Mouse (Mus musculus) cerebellum, adult 11-12 months (tissue): ENCODE data around the gene Hist1h1a.

Experiments
- DNase-seq: peaks from one replicate; pipeline ENCODE4 v3.0.0; 2022

Gene Hist1h1a

DNA sequence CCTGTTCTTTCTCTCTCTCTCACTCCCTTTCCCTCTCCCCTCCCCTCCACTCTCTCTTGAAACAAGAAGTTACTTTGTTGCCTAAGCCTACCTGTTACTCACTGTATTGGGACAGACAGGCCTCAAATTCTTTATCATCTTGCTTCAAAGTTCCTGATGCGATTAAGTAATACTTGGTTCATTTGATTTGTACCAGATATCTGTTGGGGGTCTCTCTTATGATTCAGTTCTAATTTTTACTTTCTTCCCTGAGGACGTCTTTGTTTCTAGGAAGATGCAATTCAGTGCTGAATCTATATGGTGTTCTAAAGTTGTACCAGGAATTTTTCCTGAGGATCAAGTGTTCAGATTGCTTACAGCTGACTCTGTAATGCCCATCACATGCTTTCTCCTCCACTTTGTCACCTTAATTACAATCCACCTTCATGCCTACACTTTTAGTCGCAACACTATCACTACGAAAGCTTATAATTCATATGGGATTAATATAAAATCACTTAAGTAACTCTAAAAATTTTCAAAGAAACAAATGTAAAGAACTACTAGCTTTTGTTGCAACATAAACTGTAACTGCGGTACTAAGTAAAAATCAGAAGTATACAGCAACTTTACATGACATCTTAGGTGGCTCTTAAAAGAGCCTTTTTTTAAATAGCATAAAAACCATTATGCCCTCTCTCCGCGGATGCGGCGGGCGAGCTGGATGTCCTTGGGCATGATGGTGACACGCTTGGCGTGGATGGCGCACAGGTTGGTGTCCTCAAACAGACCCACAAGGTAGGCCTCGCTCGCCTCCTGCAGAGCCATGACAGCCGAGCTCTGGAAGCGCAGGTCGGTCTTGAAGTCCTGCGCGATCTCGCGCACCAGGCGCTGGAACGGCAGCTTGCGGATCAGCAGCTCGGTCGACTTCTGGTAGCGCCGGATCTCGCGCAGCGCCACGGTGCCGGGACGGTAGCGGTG, 18.8 kb upstream of the Hist1h1a start:
- peak; percentile 35 for DNase-seq

DNA sequence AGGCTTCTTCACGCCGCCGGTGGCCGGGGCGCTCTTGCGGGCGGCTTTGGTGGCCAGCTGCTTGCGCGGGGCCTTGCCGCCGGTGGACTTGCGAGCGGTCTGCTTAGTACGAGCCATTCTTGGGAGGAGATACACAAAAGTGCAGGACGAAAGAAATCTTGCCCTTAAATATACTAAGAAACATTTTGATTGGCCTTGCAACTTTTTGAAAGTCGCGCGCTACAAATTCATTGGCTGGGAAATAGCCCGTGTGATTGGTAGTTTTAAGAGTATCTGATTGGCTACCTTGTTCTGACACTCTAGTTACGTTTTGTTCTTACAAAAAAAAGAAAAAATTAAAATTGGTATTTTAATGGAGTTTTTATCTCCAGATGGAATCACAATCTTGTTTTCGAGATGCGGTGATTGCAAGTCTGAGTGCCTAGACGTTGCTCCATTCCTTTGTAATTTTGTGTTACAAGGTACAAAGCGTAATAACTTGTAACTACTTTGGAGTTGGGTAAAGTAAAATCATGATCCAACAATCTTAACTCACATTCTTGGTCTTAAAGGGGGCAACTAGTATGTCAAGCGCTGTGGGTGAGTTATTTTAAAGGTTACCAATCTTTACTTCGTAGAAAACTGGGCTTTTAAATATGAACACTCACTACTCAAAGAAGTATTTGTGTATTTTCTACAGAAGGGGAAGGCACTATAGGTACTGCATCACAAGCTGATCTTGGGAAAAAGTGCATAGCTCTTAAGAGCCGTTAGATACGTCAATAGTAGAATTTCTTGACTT, 17.9 kb upstream of the Hist1h1a start, which contains the start of gene Hist1h3c:
TSS of gene Hist1h3c (minus strand) at position 222 of the 781 bp plus-strand sequence.
- DNase-seq, result peak; percentile 71

DNA sequence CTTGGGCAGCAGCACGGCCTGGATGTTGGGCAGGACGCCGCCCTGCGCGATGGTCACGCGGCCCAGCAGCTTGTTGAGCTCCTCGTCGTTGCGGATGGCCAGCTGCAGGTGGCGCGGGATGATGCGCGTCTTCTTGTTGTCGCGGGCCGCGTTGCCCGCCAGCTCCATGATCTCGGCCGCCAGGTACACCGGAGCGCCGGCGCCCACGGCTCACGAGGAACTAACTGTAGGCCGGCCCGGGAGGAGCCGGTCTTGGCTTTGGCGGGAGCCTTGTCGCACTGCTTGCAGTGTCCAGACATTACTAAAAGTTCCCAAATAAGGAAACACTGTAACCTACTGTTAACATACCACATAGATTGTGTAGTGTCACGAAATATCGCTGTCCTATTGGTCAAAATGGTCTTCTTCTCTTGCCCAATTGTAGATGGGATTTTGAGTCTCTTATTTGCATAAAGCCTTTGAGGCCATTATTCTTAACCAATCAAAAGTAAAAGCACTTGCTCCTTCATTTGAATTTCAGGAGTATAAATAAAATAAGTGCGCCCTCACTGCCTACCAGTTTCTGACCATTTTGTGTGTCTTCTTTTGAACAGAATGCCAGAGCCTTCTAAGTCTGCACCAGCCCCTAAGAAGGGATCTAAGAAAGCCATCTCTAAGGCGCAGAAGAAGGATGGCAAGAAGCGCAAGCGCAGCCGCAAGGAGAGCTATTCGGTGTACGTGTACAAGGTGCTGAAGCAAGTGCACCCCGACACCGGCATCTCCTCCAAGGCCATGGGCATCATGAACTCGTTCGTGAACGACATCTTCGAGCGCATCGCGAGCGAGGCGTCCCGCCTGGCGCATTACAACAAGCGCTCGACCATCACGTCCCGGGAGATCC, 17.0 kb upstream of the Hist1h1a start, which contains the start of gene Hist1h2bb:
TSS of gene Hist1h2bb (plus strand) at position 534 of the 880 bp plus-strand sequence.
- peak; percentile 81 for DNase-seq

DNA sequence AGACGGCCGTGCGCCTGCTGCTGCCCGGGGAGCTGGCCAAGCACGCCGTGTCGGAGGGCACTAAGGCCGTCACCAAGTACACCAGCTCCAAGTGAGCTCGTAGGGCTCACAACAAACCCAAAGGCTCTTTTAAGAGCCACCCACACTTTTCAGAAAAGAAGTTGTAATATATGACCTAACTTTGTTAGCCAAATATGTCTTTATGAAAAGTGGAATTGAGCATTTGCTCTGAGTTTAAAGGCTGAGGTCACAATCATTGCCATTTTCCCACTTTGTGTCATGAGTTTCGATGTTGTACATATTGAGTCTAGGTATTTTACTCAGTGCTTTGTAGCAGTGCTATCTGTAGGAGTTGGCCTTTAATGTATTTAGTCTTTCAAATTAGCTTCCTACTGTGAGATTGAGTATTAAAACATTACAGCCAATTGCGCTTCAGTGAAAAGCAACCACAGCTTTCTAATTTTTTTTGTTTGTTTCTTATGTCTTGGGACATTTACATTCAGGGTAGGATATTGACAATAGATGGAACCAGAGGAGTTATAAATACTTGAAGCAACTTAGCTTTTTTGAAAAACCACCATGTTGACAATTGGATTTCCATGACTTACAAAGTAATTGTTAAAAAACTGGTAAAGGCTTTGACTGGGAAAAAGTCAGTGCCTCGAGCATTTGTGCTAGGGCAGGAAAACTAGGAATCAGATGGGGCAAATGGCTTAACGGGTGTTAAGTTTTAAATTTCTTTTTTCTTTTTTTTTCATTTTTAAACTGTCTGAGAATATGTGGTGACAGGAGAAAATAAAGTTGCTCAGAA, 16.2 kb upstream of the Hist1h1a start:
- no peak for DNase-seq

DNA sequence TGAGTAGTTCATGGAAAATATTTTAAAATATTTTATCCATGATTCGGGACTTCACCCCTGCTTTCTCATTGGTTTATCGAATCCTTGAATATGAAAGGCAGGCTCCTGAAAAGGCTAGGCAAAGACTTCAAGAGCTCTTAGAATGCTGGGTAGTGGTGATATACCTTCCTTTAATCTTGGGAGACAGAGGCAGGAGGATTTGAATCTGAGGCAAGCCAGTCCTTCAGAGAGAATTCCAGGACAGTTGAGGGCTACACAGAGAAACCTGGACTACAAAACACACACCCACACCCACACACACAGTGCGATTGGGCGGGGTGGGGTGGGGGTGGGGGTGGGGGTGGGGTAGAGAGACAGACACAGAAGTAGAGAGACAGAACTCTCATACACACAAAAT, 15.6 kb upstream of the Hist1h1a start:
- DNase-seq, result no peak

DNA sequence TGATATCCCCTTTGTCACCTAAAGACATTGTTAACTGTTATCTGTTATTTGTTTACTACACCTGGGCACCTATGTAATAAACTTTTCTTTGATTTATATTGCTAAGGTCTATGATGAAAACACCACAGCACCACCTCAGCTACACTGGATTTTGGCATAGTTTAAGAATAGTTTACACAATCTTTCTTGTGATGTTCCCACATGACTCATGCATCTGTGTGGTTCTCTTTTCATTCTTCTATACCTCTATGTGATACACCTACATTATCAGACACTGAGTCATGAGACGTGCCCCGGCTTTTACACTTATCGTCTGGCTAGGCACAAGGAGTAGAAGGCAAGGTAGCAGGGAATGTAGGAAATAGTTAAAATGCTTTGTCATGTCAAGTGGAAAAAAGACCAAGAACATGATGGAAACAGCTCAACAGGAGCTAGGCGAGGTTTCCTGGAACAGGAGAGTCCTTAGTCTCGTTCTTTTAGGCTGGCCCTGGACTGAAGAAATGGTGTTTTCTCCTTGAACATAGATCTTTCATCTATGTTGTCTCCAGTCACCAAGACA, 13.8 kb upstream of the Hist1h1a start:
- DNase-seq, result no peak

DNA sequence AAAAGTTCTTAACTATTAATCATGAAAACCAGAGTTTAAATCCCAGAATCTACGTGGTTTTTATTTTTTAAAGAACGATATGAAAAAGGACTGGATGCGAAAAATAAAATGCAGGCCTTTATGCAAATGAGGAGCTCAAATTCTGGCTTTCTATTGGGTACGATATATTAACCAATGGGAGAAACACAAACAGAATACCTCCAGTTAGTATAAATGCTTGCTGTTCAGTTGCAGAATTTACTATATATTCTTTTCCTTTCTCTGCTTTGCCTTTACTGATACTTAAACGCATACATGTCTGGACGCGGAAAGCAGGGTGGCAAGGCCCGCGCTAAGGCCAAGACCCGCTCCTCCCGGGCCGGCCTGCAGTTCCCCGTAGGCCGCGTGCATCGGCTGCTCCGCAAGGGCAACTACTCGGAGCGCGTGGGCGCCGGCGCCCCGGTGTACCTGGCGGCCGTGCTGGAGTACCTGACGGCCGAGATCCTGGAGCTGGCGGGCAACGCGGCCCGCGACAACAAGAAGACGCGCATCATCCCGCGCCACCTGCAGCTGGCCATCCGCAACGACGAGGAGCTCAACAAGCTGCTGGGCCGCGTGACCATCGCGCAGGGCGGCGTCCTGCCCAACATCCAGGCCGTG, 12.5 kb upstream of the Hist1h1a start, which contains the start of gene Hist1h2ab:
TSS of gene Hist1h2ab (plus strand) at position 288 of the 639 bp plus-strand sequence.
- DNase-seq, result peak; percentile 46

DNA sequence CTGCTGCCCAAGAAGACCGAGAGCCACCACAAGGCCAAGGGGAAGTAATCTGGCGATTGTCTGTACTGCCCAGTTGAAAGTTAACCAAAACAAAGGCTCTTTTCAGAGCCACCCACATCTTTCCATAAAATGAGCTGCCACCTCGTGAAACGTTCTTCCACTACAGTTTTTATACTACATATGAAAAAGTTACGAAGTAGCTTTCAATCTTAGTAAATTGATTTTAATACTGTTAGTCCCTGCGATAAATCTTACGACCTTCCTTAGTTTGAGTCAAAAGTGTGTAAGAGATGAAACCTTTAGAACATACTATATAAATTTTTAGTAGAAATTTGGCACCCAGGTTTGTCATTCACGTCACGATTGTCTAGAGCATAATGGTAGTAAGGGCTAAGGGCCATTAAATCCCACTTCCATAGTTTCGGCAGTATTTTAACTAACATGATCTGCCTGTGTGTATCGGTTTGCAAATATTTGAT, 11.9 kb upstream of the Hist1h1a start:
- DNase-seq, result no peak

DNA sequence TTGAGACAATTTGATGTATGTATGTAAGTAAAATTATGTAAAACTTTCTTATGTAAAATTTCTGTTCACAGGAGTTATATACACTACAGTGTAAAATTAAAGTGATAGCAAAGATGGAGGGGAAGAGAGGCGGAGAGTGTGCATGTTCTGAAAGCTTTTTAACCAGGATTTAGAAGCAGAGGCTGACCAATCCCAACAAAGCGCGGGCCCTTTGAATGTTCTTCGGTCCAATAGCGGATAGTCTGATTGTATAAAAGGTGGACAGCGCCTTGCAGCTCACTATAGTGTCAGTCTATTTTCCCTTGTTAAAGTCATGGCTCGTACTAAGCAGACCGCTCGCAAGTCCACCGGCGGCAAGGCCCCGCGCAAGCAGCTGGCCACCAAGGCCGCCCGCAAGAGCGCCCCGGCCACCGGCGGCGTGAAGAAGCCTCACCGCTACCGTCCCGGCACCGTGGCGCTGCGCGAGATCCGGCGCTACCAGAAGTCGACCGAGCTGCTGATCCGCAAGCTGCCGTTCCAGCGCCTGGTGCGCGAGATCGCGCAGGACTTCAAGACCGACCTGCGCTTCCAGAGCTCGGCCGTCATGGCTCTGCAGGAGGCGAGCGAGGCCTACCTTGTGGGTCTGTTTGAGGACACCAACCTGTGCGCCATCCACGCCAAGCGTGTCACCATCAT, 11.3 kb upstream of the Hist1h1a start, which contains the start of gene Hist1h3b:
TSS of gene Hist1h3b (plus strand) at position 201 of the 675 bp plus-strand sequence.
- peak; percentile 70 for DNase-seq

DNA sequence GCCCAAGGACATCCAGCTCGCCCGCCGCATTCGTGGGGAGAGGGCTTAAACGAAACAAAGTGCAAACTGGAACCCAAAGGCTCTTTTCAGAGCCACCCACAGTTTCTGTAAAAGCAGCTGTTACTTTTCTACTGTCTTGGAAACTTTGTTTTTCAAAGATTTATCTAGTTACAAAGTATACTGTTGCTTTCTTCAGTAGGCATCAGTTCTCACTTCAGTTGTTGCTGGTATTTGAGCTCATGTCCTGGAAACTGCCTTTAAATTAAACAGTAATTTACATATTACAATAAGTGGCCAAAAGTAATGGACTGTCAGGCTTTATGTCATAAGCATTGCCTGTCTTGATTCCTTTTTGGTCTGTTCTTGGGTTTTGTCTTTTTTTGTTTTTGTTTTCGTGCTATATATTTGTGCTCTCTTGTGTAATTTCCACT, 10.7 kb upstream of the Hist1h1a start:
- DNase-seq, result no peak

DNA sequence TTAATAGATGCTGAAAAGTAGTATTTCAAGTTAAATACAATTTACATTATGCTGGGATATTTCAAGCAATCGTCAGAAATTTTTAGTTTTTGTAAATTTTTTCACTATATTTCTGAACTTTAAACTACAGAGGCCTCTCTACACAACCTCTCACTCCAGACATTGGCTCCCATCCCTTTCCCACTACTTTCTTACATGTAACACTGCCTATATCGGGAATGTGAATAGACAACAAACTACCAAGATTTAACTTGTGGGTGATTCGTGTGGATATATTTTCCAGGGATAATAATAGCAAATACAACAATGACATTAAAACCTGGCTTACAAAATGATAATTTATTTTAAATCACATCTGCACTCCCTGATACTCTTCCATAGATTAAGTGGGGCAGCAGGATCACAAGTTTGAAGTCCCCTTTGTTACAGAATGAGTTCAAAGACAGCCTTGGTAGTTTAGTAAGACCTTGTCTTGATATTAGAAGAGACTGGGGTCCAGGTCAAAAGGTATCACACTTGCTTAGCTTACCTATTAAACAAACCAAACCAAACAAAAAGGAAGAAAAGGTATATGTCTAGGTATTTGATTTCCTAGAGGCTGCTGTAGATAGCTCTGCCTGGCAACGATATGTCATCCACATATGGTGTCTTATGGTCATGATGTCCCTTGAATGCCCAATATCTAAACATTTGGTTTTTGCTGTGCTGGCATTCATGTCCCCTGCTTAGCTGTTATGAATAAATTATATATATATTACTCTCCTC, 10.0 kb upstream of the Hist1h1a start:
- DNase-seq, result no peak

DNA sequence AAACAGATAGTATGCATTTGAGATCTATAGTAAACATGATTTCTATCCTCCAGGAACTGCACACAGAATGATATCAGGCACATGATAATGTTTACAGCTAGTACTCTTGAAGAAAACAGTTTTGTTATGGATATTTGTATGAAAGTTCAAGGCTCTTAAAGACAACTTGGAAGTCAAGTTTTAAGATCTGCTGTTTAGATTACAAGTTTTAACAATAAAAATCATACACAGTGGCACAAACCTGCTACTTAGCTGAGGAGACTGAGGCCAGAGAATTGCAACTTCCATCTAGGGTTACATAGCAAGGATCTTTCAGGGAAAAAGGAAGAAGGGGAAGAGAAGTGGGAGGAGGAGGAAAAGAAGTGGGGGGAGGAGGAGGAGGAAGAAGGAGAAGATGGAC, 8.5 kb upstream of the Hist1h1a start:
- DNase-seq, result no peak

DNA sequence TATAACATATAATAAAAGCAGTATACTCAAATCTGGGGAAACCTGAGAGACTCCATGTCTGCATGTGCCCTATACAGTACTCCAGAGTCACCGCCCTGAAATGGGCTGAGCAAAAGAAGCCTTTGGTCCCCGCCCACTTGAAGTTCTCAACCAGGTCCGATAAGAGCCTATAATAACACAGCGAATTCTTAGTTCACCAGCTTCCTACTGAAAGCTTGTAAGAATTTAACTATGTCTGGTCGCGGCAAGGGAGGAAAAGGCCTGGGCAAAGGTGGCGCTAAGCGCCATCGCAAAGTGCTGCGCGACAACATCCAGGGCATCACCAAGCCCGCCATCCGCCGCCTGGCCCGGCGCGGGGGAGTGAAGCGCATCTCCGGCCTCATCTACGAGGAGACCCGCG, 6.7 kb upstream of the Hist1h1a start, which contains the start of gene Hist1h4b:
TSS of gene Hist1h4b (plus strand) at position 224 of the 400 bp plus-strand sequence.
- DNase-seq, result peak; percentile 89

DNA sequence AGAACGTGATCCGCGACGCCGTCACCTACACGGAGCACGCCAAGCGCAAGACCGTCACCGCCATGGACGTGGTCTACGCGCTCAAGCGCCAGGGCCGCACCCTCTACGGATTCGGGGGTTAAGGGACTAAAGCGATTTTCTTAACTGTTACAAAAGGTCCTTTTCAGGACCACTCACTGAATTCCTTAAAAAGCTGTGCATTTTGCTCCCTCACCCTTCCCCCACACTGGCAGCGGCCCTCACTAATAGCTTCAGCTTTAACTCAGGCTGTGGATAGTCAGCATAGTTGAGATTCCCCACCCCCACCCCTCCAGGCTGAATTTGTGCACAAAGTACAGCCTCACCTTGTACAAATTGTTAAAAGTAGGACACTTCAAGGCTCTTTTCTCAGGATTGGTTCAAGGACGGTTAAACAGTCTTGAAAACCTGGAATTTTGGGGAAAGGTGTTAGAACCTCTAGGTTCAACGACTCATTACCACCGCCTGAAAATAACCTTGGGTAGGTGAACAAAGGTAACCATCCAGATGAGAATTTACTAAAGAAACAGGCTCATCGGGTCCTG, 6.2 kb upstream of the Hist1h1a start:
- DNase-seq, result no peak

DNA sequence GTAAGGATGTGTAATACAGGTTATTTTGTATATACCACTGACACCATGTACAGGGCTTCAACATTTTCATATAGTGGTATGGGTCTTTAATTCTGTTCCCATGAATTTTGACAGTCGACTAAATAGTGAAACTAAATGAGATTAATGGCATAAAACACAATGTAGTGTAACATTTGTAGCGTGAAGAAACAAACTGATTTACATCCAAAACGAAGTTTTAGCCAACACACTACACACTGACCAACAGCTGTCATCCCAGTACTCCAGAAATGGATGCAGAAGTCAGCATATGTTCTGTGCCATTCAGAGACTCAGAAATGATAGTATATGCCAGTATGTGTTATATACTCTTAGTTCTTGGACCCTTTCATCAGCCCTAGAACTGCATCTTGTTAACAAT, 5.5 kb upstream of the Hist1h1a start:
- DNase-seq, result no peak

DNA sequence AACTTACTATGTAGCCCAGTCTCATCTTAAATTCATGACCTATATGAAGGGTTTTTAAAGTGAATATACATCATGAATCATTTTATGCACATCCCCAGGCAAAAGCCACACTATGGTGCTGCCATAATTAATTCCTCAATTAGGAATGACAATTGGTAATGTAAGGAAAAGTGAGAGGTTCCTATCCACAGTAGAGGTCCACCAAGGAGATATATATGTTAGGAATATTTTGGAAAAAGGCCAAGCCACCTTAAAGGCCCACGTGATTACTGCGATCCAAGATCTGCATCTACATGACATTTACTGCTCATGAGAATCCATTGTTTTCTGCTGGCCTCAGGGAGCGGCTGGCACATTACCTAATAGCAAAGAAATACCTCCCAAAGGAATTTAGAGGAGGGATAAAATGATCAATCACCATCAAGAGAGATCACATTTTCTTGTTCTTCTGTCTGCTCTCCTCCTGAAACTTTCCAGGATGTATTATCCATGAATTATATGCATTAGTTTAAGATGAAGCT, 4.2 kb upstream of the Hist1h1a start:
- DNase-seq, result no peak

DNA sequence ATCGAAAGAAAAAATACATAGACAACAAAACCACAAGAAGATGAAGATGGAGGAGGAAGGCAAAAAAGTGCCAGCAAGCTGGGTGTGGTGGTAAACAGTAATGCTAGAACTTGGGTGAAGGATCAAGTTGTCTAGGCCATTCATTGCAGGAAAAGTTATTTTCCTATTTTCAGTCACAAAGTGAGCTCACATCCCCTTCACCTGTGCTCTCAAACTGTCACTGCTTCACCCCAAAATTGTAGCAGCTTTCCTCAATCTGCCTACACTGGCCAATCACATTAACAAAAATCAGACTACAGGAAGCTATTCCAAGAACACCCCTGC, 3.6 kb upstream of the Hist1h1a start:
- peak; percentile 15 for DNase-seq

DNA sequence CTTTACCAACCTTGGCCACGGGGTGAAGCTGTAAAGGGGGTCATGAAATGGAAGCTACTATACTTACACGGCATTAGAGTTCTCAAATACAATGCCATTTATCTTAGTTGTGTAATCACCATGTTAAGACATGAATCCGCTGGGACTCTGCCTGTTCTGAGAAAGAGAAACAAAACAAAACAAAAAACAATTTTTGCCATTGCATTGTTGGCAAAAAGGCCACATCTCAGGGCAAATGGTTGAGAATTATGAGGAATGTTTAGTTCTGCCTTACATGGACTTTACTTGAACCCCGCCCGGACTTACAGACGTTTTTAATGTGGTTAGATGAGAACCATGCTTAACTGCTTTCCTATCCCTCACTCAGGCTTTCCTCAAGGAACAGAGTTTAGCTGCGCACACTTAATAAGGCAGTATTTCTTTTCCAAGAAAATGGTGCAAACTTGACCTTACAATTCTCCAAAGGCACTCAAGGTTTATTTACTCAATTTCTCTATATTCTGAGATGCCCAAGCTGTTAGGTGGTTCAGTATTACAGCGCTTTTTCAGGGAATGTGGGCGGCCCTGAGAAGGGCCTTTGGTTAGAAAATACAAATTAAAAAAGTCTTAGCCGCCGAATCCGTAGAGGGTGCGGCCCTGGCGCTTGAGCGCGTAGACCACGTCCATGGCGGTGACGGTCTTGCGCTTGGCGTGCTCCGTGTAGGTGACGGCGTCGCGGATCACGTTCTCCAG, 3.1 kb upstream of the Hist1h1a start:
- DNase-seq, result no peak
